Mouse (Mus musculus): ENCODE data around the gene Tbx15. TPM values are rescaled to one million over a fixed set of nuclear protein-coding genes. Genes with fewer than 3 reads are reported as not detected.
A peak's percentile ranks its signal among the peaks of the same experiment; 100 is the strongest.

Tbx15 gene
- total RNA-seq, 2 experiments from 2014 or later, result 0.13 to 0.33 TPM

- no peak for DNase-seq (ENCODE audit: low spot score in 2 of 2)
Measured at GRCm38 (mm10) chr3:99247996-99248801, 8.0 kb downstream of the Tbx15 start.

GRCm38 (mm10) chr3:99248831-99249550 is 8.8 kb downstream of the Tbx15 start:
- no peak for DNase-seq (ENCODE audit: low spot score in 2 of 2)

GRCm38 (mm10) chr3:99249551-99249870 is 9.3 kb downstream of the Tbx15 start:
- DNase-seq (ENCODE audit: low spot score in 2 of 2), result no peak

DNA sequence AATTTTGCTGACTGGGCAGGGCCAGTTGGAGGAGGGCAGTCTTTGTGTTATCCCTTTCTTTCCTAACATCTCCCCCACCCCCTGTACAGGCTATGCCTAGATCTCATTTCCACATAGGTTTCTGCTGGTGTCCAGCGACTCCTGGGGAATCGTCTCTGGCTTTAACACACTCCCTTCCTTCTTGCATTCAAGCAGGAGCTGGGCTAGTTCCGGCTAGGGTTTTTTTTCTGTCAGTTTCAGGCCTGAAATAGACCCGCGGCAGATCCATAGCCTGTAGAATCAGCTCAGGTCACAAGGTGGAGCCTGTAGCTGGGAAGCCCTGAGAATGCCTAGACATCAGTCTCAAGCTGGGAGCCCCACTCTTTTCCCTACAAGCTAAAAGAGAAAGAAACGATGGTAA is 9.7 kb downstream of the Tbx15 start:
- no peak for DNase-seq (ENCODE audit: low spot score in 2 of 2)

- no peak for DNase-seq (ENCODE audit: low spot score in 2 of 2)
Measured at GRCm38 (mm10) chr3:99251271-99252165, 11.3 kb downstream of the Tbx15 start.

- no peak for DNase-seq (ENCODE audit: low spot score in 2 of 2)
Measured at GRCm38 (mm10) chr3:99252461-99253091, 12.4 kb downstream of the Tbx15 start.

GRCm38 (mm10) chr3:99253092-99253488 is 12.9 kb downstream of the Tbx15 start:
- DNase-seq (ENCODE audit: low spot score in 2 of 2), result no peak

- peak in 1 of 2 experiments; percentile 22 for DNase-seq (ENCODE audit: low spot score in 2 of 2)
Measured at GRCm38 (mm10) chr3:99253497-99254451, 13.6 kb downstream of the Tbx15 start.

- no peak for DNase-seq (ENCODE audit: low spot score in 2 of 2)
Measured at GRCm38 (mm10) chr3:99254559-99255151, 14.5 kb downstream of the Tbx15 start.

DNA sequence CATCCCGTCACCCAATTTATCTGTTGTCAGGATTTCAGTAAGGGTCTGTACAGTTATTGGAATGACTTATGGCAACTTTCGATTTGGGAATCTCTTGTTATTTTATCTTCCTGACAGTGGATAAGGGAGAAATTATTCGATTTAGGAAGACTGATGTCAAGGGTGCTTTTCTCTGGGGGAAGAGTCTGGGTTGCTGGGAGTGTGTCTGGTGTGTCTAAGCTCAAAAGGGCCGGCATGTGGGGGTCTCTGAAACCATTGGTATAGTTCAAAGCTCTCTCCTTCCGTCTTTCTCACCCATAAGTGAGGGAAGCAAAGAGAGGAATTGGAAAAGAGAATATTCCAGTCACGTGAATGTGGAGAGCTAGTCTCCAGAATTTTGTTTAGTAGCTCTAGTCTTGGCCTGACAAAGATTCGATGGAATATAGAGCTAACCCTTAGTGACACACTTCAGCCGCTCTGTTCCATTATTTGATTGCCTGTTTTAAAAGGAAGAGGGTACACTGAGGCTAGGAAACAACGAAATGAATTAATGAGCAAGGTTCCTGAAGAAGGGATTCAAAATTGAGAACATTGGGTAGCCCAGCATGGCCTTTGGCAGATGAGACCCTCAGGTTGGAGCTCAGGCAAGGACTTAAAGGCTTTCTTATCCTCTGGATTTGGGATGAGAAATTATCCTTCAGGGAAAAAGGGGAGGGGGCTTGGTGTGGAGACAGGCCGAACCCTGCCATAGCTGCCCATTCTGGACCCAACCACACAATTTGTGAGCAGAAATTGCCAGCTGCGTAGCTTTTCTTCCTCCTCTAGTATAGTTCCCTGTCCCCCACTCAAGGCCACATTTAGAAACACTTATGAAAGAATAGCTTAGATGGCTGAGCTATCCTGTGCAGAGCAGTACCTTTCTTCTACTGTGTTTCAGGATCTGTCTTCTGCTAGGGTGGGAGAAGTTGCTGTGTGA is 15.5 kb downstream of the Tbx15 start:
- DNase-seq (ENCODE audit: low spot score in 2 of 2), result no peak

- DNase-seq (ENCODE audit: low spot score in 2 of 2), result no peak
Measured at GRCm38 (mm10) chr3:99256366-99256750, 16.2 kb downstream of the Tbx15 start.

GRCm38 (mm10) chr3:99256766-99257165 is 16.6 kb downstream of the Tbx15 start:
- DNase-seq (ENCODE audit: low spot score in 2 of 2), result no peak

DNA sequence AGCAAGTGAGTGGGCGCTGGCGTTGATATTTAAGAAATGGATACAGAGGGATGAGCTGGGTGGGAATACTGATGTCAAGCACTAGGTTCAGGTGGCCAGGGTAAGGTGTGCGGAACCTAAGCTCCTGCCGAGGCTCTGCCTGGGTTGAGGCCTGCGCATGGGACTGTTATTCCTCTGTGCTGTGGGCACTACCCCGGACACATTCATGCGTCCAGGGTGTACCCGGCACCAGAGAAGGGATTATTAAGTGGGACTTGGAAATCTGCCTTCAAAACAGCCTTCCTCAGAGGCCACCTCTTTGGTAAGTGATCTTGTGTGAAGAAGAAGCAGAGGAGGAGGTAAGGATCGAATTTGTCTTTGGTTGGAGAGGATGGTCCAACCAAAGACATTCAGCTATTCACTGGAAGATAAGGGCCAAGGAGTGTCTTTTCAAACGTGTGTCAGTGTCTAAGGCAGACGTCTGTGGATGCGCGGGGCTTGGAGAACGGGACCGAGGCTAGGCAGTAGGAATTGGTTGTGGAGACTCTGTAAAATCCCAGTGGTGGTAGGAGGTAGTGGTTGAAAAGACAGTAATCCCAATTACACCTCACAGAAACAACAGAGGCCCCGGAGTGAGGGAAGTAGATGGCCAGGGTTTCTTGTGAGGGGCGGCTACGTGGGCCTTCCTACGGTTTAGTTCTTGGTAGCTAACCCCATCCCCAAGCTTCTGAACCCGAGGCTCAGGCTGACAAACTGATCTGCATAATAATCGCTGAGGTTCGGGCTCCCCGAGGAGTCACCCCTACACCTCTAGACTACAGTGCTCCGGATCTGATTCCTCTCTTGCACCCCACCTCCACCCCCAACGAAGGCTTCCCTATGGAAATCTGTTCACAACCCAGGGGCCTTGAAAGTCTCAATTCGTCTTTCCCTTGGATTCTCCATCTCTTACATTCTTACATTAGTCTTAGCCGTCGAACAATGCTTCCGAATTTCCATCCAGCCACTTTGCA is 17.7 kb downstream of the Tbx15 start:
- no peak for DNase-seq (ENCODE audit: low spot score in 2 of 2)

DNA sequence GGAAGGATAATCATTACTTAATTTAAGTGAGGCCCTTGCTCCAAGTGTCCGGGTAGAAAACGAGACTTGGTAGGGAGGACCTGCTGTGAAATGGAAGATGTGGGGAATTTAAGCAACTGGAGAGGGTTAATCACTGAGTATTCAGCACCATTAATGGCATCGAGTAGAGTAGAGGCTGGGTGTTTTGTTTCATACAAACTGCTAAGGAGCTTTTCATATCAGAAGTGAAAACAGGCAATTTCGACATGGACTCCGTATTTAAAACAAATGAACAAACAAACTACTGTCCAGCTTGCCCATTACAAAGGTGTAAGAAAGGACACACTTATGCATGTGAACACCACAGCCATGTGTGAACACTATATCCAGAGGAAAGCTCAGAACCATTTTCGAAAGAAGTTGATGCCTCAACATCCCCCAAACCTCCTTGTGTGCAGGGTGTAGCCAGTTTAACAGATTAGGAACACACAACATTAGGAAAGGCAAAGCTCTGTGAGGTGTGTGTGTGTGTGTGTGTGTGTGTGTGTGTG is 19.6 kb downstream of the Tbx15 start:
- DNase-seq (ENCODE audit: low spot score in 2 of 2), result no peak

GRCm38 (mm10) chr3:99260395-99260794 is 20.2 kb downstream of the Tbx15 start:
- no peak for DNase-seq (ENCODE audit: low spot score in 2 of 2)

GRCm38 (mm10) chr3:99261371-99261791 is 21.2 kb downstream of the Tbx15 start:
- no peak for DNase-seq (ENCODE audit: low spot score in 2 of 2)

- DNase-seq (ENCODE audit: low spot score in 2 of 2), result no peak
Measured at GRCm38 (mm10) chr3:99261986-99262385, 21.8 kb downstream of the Tbx15 start.

Measured in adrenal gland, adult 18-20 months (tissue).